Mouse (Mus musculus): ENCODE measurements at regions not wholly inside any gene's neighbourhood (a gene's known extent, or its start where the extent isn't known, plus 50 kb on each side); places are given as distances from the start of the nearest gene placed in this dataset.
A peak's percentile ranks its signal among the peaks of the same experiment; 100 is the strongest.

GRCm38 (mm10) chr4:72481748-72482147 lies 281.0 kb upstream of the Tle1 start:
- DNase-seq (ENCODE audit: low spot score), result no peak

- no peak for DNase-seq (ENCODE audit: low spot score)
Measured at GRCm38 (mm10) chr4:72480535-72480934, 279.8 kb upstream of the Tle1 start.

GRCm38 (mm10) chr4:72469236-72469875 lies 268.6 kb upstream of the Tle1 start:
- DNase-seq (ENCODE audit: low spot score), result peak; percentile 1

GRCm38 (mm10) chr4:72444177-72444770 lies 243.6 kb upstream of the Tle1 start:
- DNase-seq (ENCODE audit: low spot score), result no peak

GRCm38 (mm10) chr4:72437367-72437766 lies 236.6 kb upstream of the Tle1 start:
- DNase-seq (ENCODE audit: low spot score), result no peak

GRCm38 (mm10) chr4:72425316-72425715 lies 224.6 kb upstream of the Tle1 start:
- DNase-seq (ENCODE audit: low spot score), result no peak

- DNase-seq (ENCODE audit: low spot score), result no peak
Measured at GRCm38 (mm10) chr4:72412100-72412788, 211.5 kb upstream of the Tle1 start.

- no peak for DNase-seq (ENCODE audit: low spot score)
Measured at GRCm38 (mm10) chr4:72411343-72411742, 210.6 kb upstream of the Tle1 start.

- no peak for DNase-seq (ENCODE audit: low spot score)
Measured at GRCm38 (mm10) chr4:72400759-72401158, 200.0 kb upstream of the Tle1 start.

- no peak for DNase-seq (ENCODE audit: low spot score)
Measured at GRCm38 (mm10) chr4:72391887-72392435, 191.2 kb upstream of the Tle1 start.

GRCm38 (mm10) chr4:72389811-72390625 lies 189.3 kb upstream of the Tle1 start:
- DNase-seq (ENCODE audit: low spot score), result no peak

GRCm38 (mm10) chr4:72384901-72385264 lies 184.2 kb upstream of the Tle1 start:
- peak; percentile 27 for DNase-seq (ENCODE audit: low spot score)

- DNase-seq (ENCODE audit: low spot score), result no peak
Measured at GRCm38 (mm10) chr4:72384259-72384900, 183.7 kb upstream of the Tle1 start.

- no peak for DNase-seq (ENCODE audit: low spot score)
Measured at GRCm38 (mm10) chr4:72383729-72384128, 183.0 kb upstream of the Tle1 start.

GRCm38 (mm10) chr4:72382517-72383147 lies 181.9 kb upstream of the Tle1 start:
- no peak for DNase-seq (ENCODE audit: low spot score)

GRCm38 (mm10) chr4:72381742-72382141 lies 181.0 kb upstream of the Tle1 start:
- no peak for DNase-seq (ENCODE audit: low spot score)

GRCm38 (mm10) chr4:72381116-72381515 lies 180.4 kb upstream of the Tle1 start:
- DNase-seq (ENCODE audit: low spot score), result no peak

- DNase-seq (ENCODE audit: low spot score), result no peak
Measured at GRCm38 (mm10) chr4:72379515-72379914, 178.8 kb upstream of the Tle1 start.

- DNase-seq (ENCODE audit: low spot score), result no peak
Measured at GRCm38 (mm10) chr4:72379011-72379410, 178.3 kb upstream of the Tle1 start.

GRCm38 (mm10) chr4:72377520-72377919 lies 176.8 kb upstream of the Tle1 start:
- no peak for DNase-seq (ENCODE audit: low spot score)

GRCm38 (mm10) chr4:72351985-72352384 lies 151.3 kb upstream of the Tle1 start:
- no peak for DNase-seq (ENCODE audit: low spot score)

All from ovary, postnatal 14 days (tissue).